Mouse (Mus musculus) G1E (cell line): Measurements from ENCODE around the gene Psmg4. TPM values are rescaled to one million over a fixed set of nuclear protein-coding genes. Genes with fewer than 3 reads are reported as not detected.

Experiments used
- ATAC-seq: 2 replicates; pipeline ENCODE4 v1.8.0; 2016; ENCODE audit warnings: mild to moderate bottlenecking; ENCODE audit not compliant: insufficient number of reproducible peaks, poor library complexity, low FRiP score, severe bottlenecking; ENCODE audit errors: extremely low read depth
- DNase-seq: peaks from one replicate; pipeline ENCODE4 v3.0.0; 2012; ENCODE audit warnings: low spot score
- H3K27me3 ChIP-seq: 2 replicates; pipeline ENCODE4 v1.6.1; 2012; ENCODE audit warnings: mild to moderate bottlenecking, low read length, inconsistent platforms; ENCODE audit not compliant: insufficient read depth
- H3K36me3 ChIP-seq: replicated peaks from 2 replicates; pipeline ENCODE3; 2012; ENCODE audit warnings: mild to moderate bottlenecking, inconsistent platforms
- H3K4me1 ChIP-seq: 2 replicates; pipeline ENCODE4 v1.6.1; 2012; ENCODE audit warnings: low read depth, low read length, inconsistent platforms, mixed read lengths; ENCODE audit not compliant: insufficient read depth
- H3K4me3 ChIP-seq: 2 replicates; pipeline ENCODE4 v1.5.1; 2012; ENCODE audit warnings: low read depth, mild to moderate bottlenecking, inconsistent platforms, low read length, moderate library complexity, mixed read lengths
- H3K9me3 ChIP-seq: replicated peaks from 2 replicates; pipeline ENCODE4 v1.6.1; 2012; ENCODE audit warnings: inconsistent platforms
- CTCF ChIP-seq: IDR thresholded peaks from 2 replicates; pipeline ENCODE4 v1.5.1; 2012; ENCODE audit warnings: low read depth, low read length, inconsistent platforms, mixed read lengths
- GATA1 ChIP-seq: IDR thresholded peaks from 2 replicates; pipeline ENCODE4 v1.6.1; 2012; ENCODE audit warnings: borderline replicate concordance, low read length, inconsistent platforms, mixed read lengths
- GATA2 ChIP-seq: IDR thresholded peaks from 2 replicates; pipeline ENCODE4 v1.6.1; 2012; ENCODE audit warnings: low read depth, low read length, inconsistent platforms, borderline replicate concordance
- POLR2AphosphoS5 ChIP-seq: IDR thresholded peaks from 2 replicates; pipeline ENCODE4 v1.6.1; 2012; ENCODE audit warnings: low read depth, low read length, inconsistent platforms; ENCODE audit not compliant: insufficient replicate concordance
- TAL1 ChIP-seq: conservative IDR thresholded peaks from 2 replicates; pipeline ENCODE4 v1.6.1; 2012; ENCODE audit warnings: low read depth, low read length, inconsistent platforms, mixed read lengths
- polyA plus RNA-seq: library from polyadenylated mRNA; stranded (reverse); fragments of >175 nt; gene quantifications from 2 replicates; pipeline ENCODE4 v1.2.3, GENCODE M21; 2012
- total RNA-seq, 2 experiments: library from RNA; stranded (forward) in 1 of 2; stranded (reverse) in 1 of 2; fragments of 200-1000 nt in 1 of 2; fragments of >200 nt in 1 of 2; fragmentation: Nextera tagmentation in 1 of 2; gene quantifications; 2 replicates each; pipeline ENCODE4 v1.2.3; 2014 to 2017

The Psmg4 gene
- total and polyA plus RNA-seq, 3 experiments = 5.9 to 126 (median 38.1) TPM

DNA sequence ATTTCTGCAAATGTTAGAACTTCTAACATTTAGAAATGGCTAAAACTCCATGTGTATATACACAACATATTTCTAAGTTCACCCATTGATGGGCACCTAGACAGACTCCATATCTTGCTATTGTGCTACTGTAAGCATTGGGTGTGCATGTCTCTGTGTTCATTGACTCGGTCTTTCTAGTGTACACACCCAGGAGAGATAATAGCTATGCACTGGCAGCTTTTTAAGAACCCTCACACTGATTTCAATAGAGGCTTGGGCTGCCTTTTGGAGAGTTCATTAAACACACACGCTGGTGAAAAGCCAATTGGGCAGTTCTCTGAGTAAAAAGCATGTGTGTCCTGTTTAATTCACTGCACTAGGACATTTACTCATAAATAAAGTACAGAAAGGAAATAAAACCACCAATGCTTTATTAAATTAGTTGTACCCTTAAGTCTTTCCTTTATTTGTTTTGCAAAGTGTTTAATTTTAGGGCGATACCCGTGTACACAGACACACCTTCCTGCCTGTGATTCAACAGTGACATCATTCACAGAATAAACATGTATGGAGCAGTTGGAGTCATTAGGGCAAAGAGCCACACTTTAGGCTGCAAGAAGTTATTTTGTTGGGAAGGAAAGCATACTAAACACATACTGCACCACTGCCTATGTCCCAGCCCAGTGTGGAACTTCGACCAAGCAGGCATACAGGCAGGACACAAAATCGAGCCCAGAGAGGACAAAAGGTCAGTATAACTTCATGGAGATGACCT, 45.1 kb downstream of the Psmg4 start:
- H3K4me1 ChIP-seq = no peaks in the 10 kb centered on the region
- no peaks in the 10 kb centered on the region for H3K27me3 ChIP-seq
- peaks cover 75% of the 10 kb centered on the region for H3K36me3 ChIP-seq
- ATAC-seq (no peak), DNase-seq (no peak)
- H3K9me3 ChIP-seq = no peaks in the 10 kb centered on the region
- TF ChIP-seq CTCF = no peak
- TF ChIP-seq POLR2AphosphoS5 = no peak
- TF ChIP-seq GATA1 = no peak
- no peak for TF ChIP-seq TAL1
- TF ChIP-seq GATA2 = no peak
- no peak overlapping the region for H3K4me3 ChIP-seq

DNA sequence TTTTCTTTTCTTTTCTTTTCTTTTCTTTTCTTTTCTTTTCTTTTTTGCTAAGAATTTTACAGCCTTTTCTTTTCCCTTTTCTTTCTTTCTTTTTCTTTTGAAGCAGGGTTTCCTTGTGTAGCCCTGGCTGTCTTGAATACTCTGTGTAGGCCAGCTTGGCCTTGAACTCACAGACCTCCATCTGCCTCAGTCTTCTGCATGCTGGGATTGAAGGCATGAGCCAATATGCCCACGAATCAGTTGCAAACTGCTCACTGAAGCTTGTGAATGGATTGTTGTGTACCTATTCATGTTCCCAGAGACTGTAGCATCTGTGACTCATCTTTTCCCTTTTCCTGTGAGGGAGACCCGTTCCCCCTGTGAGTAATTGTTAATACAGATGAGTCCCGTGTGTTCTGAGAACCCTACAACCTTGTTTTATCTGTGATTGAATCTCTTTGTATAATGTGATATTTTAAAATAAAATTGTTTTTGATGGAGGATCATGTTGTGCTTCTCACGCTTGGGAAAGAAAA, 48.6 kb downstream of the Psmg4 start:
- DNase-seq (no peak), ATAC-seq (no peak)
- Histone ChIP-seq H3K4me3 (no peak overlapping the region), H3K36me3 (peaks cover 76% of the 10 kb centered on the region), H3K27me3 (no peaks in the 10 kb centered on the region), H3K9me3 (no peaks in the 10 kb centered on the region), H3K4me1 (no peaks in the 10 kb centered on the region)
- TF ChIP-seq GATA2 (no peak), POLR2AphosphoS5 (no peak), CTCF (no peak), TAL1 (no peak)

DNA sequence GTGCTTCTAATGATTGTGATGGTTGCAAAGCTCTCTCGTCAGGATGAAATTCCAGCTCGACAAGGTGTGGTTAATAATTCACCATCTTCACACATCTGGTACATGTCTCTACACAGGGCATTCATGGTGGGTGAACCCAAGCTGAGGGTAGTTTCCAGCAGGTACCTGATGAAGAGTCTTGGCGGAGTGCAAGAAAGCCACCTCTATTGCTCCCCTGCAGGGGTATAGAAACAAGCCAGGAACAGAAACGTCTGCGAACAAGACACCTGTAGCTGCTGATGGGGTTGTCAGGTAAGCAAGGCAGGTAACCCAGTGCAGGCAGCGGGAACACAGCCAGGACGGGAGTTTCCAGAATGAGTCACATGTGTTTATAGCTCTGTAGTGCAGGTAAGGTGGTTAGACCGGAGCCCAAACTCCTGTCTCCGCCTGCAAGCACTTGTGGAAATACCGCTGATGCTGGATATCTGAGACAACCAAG, 50.0 kb downstream of the Psmg4 start:
- no peak for DNase-seq
- peaks cover 81% of the 10 kb centered on the region for H3K36me3 ChIP-seq
- no peaks in the 10 kb centered on the region for H3K27me3 ChIP-seq
- TF ChIP-seq GATA2 (no peak), POLR2AphosphoS5 (no peak), TAL1 (no peak), GATA1 (no peak), CTCF (no peak)
- no peaks in the 10 kb centered on the region for H3K4me1 ChIP-seq
- H3K9me3 ChIP-seq = no peaks in the 10 kb centered on the region
- ATAC-seq = no peak
- H3K4me3 ChIP-seq = no peak overlapping the region

DNA sequence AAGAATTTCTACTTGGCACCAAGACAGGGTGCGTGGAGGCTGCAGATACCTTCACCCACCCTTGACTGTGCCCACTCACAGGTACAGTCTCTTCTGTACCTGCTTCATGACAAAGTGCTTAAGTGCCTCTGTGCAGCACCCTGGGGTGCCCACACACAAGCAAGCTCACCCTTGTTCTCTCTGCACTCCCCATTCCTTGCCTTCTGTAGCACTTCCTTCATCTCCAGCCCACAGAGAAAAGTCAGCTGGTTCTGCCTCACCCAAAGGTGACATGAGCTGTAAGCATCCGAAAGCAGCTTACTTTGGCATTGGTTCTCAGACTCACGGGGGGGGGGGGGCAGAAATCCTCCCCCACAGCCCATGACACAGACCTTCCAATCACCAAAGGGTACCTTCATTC, 52.1 kb downstream of the Psmg4 start:
- Histone ChIP-seq H3K36me3 (peaks cover 87% of the 10 kb centered on the region), H3K4me1 (no peaks in the 10 kb centered on the region), H3K27me3 (no peaks in the 10 kb centered on the region), H3K4me3 (no peak overlapping the region), H3K9me3 (no peaks in the 10 kb centered on the region)
- TF ChIP-seq GATA2 (no peak), TAL1 (no peak), CTCF (no peak), GATA1 (no peak), POLR2AphosphoS5 (no peak)
- DNase-seq (no peak), ATAC-seq (no peak)

DNA sequence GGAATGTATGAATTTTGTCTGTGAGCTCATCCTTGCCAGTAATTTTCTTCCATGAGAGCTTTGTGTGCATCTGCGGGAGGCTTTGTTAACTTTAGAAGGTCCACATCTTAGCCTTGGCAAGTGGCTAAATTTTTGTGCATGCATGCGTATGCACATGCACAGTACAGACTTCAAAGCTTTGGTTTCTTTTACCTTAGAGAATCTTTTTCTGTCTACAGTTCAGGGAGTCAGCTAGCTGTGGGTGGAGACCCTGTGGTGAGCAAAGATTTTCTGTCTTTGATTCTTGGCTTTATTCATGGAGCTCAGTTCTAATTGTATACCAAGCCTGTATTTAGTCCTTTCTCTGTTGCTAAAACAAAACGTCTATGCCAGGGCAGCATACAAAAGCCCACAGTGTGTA, 56.0 kb downstream of the Psmg4 start:
- DNase-seq (no peak), ATAC-seq (no peak)
- Histone ChIP-seq H3K4me3 (no peak overlapping the region), H3K4me1 (no peaks in the 10 kb centered on the region), H3K36me3 (peaks cover 84% of the 10 kb centered on the region), H3K9me3 (no peaks in the 10 kb centered on the region), H3K27me3 (no peaks in the 10 kb centered on the region)
- TF ChIP-seq GATA1 = no peak
- TF ChIP-seq GATA2 = no peak
- no peak for TF ChIP-seq CTCF
- TF ChIP-seq POLR2AphosphoS5 = no peak
- no peak for TF ChIP-seq TAL1

DNA sequence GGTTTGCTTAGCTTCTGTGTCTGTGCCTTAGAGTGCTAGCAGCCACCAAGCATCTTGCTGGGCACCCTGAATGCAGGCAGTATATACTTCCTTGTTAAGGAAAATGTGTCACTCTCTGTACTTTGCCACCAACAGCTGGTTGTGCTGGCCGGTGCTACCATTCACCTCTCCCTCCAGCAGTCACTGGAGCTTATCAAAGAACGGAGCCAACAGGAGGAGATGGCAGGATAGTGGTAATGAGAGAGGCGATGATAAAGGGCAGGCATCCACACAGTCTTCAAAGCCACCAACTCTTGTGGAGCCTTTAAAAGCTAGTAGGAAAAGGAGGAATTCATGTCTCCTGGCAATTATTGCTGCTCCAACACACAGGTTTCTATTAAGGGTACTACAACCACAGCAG, 57.0 kb downstream of the Psmg4 start:
- no peaks in the 10 kb centered on the region for H3K4me1 ChIP-seq
- no peak overlapping the region for H3K4me3 ChIP-seq
- no peaks in the 10 kb centered on the region for H3K9me3 ChIP-seq
- peaks cover 83% of the 10 kb centered on the region for H3K36me3 ChIP-seq
- no peak for TF ChIP-seq POLR2AphosphoS5
- DNase-seq (no peak), ATAC-seq (no peak)
- no peaks in the 10 kb centered on the region for H3K27me3 ChIP-seq

DNA sequence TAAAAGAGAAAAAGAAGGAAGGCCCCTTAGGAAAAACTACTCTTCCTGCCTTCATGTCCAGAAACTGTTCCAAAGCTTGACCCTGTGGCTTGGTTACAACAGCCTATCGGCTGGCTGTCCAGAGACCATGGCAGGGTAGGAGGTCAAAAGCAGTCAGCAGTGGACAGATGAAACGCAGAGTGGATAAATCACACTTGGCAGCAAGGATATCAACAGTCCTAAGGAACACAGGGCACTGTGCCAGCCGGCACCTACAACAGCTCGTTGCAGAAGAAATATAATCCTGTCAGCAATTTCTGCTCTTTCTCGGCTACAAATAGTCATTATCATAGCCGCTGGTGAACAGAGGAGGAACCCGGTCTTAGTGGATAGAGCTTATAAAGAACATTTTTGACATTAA, 60.2 kb downstream of the Psmg4 start:
- ATAC-seq (no peak), DNase-seq (no peak)
- Histone ChIP-seq H3K4me3 (no peak overlapping the region), H3K27me3 (no peaks in the 10 kb centered on the region), H3K4me1 (peaks cover 7% of the 10 kb centered on the region; the same call in 1 of the 2 replicates), H3K36me3 (peaks cover 76% of the 10 kb centered on the region), H3K9me3 (no peaks in the 10 kb centered on the region)
- TF ChIP-seq GATA2 (no peak), POLR2AphosphoS5 (no peak), TAL1 (no peak), CTCF (no peak), GATA1 (no peak)
